Mouse (Mus musculus) urinary bladder, postnatal 25 days (tissue): ENCODE results near the gene Ibsp.

ENCODE experiments used
- DNase-seq: peaks from one replicate; pipeline ENCODE4 v3.0.0; 2022; ENCODE audit warnings: low spot score

The Ibsp gene

DNA sequence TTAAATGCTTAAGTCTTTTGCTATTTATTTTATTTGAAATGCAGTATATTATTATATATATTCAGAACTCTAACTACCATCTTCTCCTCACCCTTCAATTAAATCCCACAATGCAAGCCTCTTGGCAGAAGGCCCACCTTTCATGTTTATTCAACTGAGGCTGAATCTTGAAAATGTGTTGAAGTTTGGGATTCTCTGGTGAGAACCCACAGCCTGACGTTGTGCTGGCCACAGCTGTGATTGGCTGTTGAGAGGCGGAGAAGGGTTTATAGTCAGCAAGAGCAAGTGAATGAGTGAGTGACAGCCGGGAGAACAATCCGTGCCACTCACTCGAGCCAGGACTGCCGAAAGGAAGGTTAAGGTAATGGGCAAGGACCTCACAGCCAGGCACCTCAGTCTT lies at the start of gene Ibsp:
Gene Ibsp (plus strand): TSS at position 178 of the 400 bp plus-strand sequence.
- no peak for DNase-seq

DNA sequence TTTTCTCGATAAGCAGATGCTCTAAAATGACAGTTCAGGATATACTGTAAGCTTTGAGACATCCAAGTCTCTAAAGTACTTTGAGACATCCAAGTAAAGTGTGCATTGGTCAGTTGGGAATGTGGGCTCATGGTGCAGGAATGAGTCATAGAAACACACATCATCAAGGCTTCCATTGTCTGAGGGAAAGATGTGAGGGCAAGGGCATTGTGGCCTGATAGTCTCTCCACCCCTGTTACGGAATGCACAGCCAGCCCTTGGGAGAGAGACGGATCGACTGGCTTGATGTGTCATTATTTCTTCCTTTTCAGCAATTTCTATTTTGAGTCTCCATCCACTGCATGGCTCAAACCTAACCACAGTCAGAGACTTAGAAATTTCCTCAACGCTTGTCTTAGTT lies 47.2 kb upstream of the Ibsp start:
- no peak for DNase-seq

- DNase-seq, result no peak
These were observed 42.4 kb upstream of the Ibsp start for GRCm38 (mm10) chr5:104256585-104256984.

DNA sequence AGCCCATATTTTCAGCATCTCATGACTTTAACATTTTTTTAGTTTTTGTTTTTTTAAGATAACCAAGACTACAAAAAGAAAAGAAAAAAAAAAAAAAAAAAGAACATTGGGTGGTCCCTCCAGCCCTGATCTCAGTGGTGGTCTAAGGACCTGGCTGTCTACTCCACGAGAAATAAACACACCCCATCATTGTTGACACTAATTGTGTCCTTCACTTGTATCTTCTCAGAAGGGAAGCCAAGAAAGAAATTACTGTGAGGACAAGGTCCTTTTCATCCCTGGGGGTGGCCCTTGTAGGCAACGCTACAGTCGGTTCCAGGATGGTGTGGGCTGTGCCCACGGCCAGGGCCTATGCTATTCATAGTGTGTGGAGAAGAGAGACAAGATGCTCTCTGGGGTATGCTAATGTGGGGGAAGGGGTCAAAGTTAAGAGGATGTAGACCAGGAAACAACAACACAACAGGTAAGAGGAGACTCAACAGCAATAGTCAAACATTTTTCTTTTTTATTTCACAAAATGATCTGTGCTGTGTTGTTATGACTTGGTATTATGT lies 37.0 kb upstream of the Ibsp start:
- no peak for DNase-seq

DNA sequence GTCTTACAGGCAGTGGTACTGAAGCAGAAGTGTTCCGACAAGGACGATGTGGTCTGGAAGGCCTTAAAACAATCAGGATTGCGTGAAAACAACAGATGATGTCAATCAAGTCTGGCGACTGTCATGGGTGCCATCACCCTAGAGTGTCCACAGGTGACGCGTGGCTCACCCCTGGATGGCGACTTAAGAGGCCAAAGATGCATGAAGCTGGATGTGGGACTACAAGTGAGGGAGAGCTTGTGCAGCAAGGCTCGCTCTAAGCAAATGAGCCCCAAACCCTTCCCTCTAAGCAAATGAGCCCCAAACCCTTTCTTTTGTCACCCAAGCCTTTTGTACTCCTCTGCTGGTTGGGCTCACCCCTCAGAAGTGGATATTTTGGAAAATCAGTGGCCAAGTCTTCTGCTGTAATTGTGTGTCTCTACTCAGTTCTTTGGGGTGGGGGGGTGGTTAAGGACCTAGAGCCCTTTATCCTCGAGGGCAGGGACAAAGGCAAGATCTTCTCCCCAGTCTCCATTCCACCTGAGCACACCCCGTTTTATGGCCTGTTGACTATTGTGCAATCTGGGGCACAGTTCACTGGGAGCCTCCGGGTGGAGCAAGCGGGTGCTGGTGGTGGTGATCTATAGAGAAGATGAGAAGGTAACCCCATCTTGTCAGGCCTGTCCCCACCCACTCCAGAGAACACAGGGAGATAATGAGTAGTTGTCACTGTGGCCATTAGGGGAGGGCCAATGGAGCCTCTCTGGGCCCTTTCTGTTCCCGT lies 35.8 kb upstream of the Ibsp start:
- DNase-seq, result no peak

- no peak for DNase-seq
These were observed 4.8 kb upstream of the Ibsp start for GRCm38 (mm10) chr5:104294201-104294600.

- DNase-seq, result no peak
These were observed 15.1 kb downstream of the Ibsp start for GRCm38 (mm10) chr5:104314073-104314472.

- no peak for DNase-seq
These were observed 26.1 kb downstream of the Ibsp start, which contains the start of gene Mepe for GRCm38 (mm10) chr5:104325029-104325428. Gene Mepe, plus strand, starts transcription at chr5:104325329.

GRCm38 (mm10) chr5:104326884-104327283 lies 27.9 kb downstream of the Ibsp start:
- no peak for DNase-seq

- DNase-seq, result no peak
These were observed 28.4 kb downstream of the Ibsp start for GRCm38 (mm10) chr5:104327389-104327788.

DNA sequence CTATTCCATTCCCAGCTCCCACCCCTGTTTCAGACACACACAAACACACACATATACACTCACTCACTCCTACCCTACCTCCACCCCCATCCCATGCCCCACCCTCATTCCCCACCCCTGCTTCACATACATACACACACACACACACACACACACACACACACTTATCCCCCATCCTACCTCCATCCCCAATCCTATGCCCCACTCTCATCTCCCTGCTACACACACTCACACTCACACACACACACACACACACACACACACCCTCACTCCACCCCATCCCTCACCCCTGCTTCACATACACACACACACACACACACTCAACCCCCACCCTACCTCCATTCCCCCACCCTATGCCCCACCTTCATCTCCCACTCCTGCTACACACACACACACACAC lies 28.9 kb downstream of the Ibsp start:
- DNase-seq, result no peak

DNA sequence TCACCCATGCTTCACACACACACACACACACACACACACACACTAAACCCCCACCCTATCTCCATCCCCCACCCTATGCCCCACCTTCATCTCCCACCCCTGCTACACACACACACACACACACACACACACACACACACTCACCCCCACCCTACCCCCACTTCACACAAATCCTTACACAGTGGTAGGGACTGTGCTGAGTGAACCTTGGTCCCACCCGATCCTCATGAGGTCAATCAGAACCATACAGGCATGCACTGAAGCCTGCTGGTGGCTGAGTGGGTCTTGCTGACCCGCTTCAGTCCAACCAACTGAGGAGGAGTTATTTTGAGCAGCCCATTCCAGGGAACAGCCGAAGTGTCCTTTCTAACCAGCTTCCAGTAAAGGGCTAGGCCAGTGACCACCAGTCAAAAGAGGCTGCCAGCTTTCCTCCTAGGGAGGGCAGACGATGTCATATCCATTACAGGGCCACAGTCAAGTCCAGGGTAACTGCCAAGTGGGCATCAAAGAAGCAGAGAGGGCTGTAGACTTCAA lies 29.4 kb downstream of the Ibsp start:
- no peak for DNase-seq

DNA sequence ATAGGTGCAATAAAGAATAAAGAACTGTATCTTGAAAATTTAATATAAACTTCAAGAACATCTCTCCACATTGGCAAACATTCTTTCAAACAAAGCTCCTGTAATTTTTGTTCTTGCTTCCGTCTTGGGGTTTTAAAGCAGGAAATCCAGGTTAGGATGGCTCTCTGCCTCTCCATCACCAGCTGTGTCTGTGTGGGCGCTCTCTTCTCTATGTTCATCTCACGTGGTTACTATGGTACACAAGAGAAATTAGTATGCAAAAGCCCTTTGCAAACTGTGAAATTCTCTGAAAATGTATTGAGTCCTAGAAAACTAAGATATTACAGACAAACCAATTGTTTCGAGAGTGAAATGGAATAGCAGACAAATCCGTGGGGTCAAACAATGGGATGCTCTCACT lies 30.4 kb downstream of the Ibsp start:
- DNase-seq, result no peak

DNA sequence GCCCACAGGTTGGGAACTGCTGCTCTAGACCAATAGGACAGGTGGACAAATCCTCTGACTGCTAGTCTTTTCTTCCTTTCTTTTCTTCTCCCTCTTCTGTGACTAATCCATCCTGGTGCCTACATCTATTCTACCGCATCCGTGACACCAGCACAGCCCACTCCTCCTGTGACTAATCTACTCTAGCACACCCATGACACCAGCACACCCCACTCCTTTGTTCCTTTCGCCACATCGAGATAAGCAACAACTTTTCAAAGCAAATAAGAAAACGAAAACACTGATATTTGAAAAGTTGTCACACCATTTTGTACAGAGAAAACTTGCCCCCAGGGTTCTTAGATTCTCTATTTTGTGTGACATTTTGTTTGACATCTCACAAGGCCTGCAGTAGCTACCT lies 31.1 kb downstream of the Ibsp start:
- DNase-seq, result no peak

DNA sequence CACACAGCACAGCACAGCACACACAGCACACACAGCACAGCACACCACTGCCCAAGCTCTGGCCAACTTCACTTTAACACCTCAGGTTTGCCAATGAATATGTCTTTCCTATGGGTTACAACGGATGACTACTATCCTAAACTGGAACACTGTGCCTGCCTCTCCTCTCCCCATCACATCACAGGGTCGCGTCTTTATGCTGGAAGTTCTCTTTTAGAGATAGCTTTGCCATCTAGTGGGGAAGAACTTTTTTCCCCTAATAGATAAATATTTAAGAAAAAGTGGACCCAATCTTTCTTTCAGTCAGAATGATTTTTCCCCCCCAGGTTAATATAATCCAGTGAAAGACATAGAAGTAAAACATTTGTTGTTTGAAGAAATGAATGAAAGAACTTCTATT lies 33.3 kb downstream of the Ibsp start:
- DNase-seq, result no peak

DNA sequence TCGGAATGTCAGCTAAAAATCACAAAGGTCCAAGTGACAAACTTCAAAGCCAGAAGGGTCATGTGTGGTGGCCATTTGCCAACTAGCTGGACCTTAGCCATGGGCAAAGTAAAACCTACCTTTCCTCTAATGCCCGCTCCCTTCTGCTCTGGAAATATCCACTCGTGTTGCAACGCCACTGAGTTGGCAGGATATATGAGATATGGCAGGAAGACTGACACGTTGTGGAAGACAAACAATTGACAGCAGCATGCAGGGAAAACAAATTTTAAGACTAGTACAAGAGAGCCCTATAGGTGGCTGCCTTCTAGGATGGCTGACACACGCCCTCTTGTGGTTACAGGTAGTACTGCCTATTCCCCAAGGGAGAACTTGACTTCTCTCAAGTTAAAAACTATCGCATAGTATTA lies 34.3 kb downstream of the Ibsp start:
- DNase-seq, result peak; percentile 33

DNA sequence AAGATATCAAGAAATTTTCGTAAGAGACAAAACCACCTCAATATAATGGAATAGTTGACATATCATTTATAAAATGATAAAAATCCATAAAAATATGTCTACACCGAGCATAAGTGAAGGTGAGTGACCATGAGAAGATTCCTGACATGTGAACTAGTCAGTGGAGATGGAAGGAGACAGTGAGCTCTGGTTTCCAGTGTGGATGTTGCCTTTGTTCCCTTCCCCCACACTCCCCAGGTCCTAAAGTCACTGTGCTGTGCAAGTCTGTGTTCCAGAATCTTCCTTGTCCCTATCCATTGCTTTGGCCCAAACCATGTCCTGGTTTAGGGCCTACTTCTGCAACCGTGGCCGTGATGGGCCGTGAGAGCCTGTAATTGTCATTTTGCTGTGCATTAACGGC lies 34.7 kb downstream of the Ibsp start:
- DNase-seq, result no peak

DNA sequence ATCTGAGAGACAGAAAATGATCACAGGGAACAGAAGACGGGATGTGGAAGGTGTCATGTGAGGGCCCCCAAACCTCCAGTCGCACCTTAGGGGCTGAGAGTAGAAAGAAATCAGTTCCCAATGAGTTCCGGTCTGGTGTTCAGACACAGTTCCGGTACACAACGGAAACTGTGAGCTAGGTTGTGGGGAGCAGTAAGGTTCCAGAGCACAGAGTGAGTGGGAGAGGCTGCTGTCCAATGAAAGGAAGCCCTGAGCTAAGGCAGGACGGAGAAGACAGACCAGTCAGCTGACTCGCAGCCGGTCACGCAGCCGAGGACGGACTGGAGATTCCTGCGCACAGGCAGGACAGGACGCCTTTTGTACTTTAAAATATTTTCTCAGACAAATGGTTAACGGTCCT lies 35.5 kb downstream of the Ibsp start:
- DNase-seq, result no peak

DNA sequence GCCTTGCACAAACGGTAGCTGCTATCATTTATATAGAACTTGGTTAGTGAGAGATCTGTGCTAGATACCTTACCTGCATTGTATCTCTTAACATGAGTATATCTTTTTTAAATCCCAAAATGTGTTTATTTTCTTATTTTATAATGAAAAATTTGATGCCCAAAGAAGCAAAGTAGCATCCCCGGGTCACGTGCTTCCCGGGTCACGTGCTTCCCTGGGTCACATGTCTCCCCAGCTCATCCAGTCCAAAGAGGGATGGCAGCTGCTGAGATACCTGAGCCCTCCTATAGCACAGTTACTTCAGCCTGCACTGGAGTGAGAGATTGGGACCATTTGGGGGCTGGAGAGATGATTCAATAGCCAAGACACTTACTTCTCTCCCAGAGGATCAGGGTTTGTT lies 37.0 kb downstream of the Ibsp start:
- no peak for DNase-seq

DNA sequence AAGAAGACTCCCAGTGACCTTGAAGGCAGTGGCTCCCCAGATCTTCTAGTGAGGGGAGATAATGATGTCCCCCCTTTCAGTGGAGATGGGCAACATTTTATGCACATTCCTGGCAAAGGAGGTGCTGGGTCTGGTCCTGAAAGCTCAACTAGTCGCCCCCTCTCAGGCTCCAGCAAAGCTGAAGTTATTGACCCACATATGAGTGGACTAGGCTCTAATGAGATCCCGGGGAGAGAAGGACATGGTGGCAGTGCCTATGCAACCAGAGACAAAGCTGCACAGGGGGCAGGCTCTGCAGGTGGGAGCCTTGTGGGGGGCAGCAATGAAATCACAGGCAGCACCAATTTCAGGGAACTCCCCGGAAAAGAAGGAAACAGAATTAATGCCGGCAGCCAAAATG lies 38.5 kb downstream of the Ibsp start:
- DNase-seq, result no peak

DNA sequence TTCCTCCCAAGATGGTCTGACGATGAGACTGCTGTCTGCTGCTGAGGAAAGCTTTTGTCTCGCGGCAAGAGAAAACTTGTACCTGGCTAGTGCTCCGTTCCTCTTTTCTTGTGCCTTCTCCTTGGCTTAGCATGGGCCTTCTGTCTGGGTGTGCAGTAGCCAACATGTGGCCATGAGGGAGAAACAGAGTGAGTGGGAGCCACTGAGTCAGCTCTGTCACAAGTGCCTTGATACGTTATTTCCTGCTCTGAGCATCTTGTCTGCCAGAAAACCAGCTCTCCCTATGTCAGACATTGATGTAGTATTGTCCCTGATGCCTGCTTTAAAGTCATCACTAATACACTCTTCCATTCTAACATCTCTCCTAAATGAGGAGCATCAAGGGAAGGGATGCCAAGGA lies 40.0 kb downstream of the Ibsp start:
- DNase-seq, result no peak

DNA sequence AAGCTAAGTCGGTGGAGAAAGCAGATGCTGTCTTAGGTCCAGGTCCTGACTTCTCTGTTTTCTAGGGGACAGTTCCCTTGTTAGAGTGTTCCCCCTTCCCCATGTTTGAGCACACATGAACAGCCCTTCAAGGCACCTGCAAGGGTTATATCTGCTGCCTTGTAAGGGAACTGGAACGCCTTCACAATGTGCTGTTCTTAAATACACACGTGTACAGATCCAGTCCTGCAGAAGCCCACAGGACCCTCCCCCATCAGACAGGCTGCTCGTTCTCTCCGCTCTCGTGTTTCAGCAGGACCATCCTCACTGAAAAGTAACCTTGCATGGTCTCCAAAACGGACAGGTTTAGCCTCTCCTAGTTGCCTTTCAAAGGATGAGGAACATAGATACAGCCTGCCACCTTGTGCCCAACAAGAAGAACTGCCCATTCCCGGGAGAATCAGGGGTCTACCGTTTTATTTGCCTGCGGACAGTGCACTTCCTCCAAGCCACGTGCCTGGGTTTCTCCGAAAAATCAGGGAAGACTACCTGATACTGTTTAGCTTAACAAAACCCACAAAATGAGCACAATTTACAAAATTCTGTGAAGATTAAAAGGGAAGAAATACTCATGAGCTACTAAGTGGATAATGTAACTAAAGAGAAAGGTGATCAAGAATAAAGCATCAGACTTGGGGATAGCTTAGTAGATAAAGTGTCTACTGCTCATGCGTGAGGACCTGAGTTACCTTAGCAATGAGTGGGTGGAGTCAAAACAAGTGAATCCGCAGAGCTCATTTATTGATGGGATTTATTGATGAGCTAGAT lies 40.9 kb downstream of the Ibsp start:
- no peak for DNase-seq

- no peak for DNase-seq
These were observed 41.5 kb downstream of the Ibsp start for GRCm38 (mm10) chr5:104340513-104340829.
